Mouse (Mus musculus) frontal cortex, postnatal 14 days (tissue): ENCODE measurements at regions not wholly inside any gene's neighbourhood (a gene's known extent, or its start where the extent isn't known, plus 50 kb on each side); places are given as distances from the start of the nearest gene placed in this dataset.

Source experiments
- DNase-seq, 2 experiments: peaks; one replicate each; pipeline ENCODE4 v3.0.0; 2022; ENCODE audit warnings: low spot score in 2 of 2

DNA sequence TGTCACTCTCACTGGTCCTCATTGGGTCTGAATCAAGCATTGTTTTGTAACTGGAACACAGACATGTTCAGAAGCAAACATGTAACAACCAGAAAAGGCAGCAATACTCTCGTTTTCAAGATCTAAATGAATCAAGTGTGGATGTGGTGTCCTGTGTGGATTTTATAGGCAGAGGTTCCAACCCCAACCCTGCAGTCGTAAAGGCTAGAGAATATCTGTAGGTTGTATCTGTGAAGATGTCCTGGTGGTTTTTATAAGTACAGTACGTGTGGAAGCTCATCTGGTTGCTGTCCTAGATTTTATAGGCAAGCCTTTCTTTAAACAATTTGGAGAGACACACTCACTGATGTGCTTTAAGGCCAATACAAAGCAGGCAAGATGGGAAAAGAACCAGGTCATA, 518.8 kb upstream of the Atp11b start:
- DNase-seq = no peak

DNA sequence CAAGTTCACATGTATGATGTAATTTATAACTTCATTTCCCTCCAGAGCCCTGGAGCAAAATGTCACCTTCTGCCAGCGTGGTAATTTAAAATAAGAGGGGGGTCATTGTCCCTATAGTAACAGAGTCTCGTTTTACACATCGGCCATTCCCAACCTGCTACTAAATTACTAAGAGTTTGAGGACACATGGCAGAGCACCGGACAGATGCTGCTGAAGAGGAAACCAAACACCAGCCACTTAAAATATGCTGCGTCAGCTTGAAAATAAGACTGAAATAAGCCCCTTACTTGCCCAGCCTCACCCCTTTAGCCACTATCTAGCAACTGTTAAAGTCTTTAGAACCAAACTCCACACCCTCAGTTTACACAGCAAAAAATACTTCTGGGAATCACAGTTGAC, 518.1 kb upstream of the Atp11b start:
- no peak for DNase-seq

DNA sequence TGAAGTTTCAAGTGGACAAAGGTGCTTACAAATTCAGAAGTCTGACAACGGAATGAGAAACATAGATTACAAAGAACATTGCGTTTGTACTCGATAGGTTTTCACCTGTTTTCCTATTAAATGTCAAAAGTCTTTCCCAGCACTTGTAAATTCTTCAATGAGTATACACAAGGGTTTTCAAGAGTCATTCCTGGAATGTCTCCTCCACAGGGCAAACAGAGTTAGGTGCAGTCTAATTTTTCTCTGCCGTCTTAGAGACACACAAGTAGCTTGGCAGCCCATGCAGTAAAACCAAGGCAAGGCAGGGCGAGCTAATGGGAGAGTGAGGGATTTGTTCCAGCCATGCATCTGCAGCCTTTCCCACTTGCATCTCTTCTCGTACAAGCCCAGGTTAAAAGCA, 516.6 kb upstream of the Atp11b start:
- DNase-seq = no peak

DNA sequence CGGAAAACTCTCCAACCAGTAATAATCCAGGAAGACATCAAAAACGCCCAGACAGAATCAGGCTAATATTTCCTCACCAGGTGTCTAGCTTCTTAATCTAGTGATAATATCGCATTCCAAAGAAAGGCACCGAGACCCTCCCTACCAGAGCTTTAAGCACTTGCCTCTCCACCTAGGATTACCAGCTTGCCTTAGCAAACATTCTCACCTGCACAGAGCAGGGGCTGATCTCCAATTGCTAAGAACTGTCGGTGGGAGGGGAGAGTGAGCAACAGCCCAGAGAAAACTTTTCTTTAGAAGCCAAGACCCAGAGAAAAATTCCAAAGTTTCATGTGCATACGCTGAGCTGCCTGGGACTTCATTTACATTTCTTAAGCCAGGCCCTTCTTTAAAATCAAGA, 511.6 kb upstream of the Atp11b start:
- no peak for DNase-seq

DNA sequence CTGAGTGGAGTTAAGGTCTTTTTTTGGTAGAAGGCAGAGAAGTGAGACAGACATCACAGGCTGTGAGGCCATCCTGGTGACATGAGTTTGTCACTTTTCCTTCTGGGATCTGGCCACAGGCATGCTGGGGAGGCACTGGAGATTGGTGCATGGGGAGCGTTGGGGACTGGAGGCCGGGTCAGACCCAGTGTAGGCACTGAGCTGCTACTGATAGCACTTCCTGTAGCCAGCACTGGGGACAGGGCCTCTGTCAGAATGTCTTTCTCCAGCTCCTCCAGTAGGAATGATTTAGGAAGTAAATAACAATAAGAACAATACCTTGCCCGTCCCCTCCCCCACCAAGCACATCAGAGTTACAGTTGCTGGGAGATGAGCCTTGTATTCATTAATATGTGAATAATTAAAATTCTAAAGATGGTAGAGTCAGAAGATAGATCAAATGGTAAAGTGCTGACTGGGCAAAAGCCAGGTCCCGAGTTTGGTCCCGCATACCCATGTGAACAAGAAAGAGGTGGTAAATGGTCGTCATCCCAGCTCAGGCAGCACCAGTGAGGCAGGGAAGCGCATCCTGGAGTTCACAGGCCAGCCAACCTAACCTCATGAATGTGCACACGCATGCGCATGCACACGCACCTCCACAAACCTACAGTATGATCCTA, 510.9 kb upstream of the Atp11b start:
- no peak for DNase-seq

DNA sequence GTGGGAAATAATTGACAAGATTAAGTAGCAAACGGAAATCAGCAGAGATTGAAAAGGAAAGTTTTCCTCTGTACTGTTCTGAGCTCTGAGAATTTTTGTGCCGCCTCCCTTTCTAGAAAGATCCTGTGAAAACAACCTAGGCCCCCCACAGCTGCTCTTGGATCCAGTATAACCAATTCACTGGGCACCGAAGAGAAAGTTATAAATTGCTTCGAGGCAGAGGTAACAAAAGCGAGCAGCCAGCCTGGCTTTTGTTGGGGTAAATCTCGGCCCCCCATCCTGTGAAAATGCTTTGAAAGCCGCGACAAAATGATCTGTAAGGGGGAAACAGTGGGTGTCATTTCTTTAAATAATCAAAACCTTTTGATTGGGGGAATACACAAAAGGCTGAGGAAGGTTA, 508.9 kb upstream of the Atp11b start:
- DNase-seq = no peak

DNA sequence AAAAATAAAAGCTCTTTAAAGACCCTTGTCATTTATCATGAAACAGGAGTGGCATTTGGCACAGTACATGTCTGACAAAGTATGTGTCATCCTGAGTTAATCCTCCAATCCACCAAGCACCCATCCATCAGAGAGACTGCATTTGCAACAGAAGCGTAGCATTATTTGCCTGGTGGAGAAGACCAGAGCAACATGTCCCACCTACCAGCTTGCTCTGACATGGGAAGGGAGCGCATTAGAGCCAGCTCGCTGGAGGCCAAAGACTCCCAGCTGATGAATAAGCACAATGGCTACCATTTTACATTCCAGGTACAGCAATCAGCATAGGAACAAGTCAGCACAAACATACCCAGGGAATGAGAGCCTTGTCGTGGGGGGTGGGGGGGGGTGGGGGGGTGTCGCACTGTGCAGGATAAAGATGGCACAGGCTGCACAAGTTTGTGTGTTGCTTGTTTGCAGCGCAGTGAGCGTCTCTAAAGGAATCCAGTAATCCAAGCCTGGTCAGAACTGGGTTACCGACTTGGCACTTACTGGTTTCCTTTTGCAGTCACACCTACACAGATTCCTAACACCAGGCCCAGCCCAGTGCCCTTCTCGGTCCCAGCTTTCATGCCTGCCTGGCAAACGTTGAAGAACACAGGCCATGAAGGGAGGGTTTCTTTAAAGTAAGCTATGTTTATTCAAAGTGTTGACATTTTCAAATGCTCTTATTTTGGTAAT, 507.8 kb upstream of the Atp11b start:
- DNase-seq = no peak

DNA sequence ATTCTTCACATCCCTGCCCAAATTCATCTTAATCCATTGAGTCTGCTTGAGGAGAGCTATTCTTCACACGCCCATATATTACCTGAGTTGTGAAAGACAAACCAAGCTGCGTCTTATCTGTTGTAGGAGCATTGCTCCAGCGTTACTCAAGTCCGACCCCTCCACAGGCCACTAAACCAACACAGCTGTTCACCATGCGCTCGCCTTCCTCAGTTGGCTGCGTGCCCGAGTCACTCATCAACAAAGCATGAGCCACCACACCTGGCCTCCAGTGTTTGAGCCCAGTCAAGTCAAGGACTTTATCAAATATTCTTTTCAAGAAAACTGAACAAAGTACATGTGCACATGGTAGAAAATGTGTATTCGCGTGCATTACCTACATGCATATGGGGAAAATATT, 504.7 kb upstream of the Atp11b start:
- no peak for DNase-seq

DNA sequence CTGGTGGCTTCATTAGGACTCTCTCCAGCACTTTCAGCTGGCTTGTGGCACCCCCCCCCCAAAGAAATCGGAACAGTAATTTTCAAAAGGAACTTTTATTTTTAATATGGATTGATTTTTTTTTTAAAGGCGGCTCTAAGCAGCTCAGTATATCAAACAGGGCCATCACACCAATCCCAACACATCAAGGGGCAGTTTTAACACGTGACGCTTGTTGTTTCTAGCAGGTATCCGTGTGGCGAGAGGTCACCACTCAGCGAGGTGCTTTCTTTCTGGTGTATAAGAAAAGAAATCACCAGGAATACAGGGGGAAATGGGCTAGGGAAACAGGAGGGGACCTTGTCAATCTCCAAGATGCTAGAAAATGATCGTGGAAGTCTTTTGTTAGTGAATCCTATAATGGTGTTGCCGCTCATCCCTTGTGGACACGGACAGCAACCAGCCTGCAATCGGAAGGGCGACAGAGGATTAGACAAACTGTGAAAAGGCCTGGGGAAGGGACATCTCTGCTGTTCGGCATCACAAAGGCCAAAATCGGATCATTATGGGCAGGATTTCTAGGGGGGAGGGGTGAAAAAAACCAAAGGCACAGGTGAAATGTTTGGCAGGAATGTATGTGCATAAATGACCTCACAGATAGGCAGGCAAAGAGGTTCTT, 503.7 kb upstream of the Atp11b start:
- DNase-seq = no peak

DNA sequence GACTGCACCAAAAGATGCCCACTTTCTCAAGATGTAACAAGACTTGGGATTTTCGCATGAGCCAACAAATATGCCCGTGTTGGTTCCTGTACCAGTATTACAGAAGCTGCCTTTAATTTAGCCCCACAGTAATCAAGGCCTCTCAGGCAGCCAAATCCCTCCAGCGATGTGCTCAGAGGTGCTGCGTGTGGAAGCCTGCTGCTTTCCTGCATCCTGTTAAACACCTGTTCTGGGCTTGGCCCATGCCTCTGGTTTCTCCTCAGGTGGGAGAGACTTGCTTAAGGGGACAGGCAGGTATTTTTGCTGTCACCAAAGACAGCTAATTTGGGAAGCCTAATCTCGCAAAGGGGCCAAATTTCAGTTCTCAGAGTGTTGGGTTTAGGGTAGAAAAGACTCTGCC, 500.0 kb upstream of the Atp11b start:
- no peak for DNase-seq

DNA sequence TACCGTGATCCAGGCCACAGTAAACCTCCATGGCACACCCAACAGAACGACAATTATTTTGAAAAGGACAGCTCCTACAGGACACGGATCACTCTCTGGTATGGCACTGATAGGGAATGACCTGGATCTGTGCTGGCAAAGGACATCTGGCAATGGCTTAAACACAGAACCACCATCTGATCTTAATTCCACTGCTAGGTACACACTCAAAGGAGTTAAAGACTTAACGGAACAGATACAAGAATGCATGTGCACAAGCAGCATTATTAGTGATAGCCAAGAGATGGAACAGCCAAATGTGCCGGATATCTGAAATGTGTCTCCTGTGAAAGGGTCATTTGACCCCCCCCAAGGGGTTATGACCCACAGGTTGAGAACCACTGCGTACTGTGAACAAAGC, 493.0 kb upstream of the Atp11b start:
- DNase-seq = no peak

DNA sequence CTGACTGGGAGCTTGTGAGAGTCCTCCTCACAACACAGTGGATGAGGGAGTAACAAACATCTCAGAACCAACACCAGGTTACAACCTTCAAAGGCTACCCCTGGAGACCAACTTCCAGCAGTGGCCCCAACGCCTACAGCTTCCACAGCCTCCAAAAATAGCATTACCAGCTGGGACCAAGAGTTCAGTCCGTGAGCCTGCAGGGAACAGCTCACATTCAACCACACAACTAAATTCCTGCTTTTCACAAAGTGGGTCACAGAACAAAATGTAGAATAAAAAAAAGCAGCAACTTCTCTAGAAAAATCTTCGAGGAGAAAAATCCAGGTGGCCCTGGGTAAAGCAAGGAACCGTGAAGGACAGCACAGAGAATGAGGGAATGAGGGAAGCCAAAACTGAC, 485.0 kb upstream of the Atp11b start:
- no peak for DNase-seq

DNA sequence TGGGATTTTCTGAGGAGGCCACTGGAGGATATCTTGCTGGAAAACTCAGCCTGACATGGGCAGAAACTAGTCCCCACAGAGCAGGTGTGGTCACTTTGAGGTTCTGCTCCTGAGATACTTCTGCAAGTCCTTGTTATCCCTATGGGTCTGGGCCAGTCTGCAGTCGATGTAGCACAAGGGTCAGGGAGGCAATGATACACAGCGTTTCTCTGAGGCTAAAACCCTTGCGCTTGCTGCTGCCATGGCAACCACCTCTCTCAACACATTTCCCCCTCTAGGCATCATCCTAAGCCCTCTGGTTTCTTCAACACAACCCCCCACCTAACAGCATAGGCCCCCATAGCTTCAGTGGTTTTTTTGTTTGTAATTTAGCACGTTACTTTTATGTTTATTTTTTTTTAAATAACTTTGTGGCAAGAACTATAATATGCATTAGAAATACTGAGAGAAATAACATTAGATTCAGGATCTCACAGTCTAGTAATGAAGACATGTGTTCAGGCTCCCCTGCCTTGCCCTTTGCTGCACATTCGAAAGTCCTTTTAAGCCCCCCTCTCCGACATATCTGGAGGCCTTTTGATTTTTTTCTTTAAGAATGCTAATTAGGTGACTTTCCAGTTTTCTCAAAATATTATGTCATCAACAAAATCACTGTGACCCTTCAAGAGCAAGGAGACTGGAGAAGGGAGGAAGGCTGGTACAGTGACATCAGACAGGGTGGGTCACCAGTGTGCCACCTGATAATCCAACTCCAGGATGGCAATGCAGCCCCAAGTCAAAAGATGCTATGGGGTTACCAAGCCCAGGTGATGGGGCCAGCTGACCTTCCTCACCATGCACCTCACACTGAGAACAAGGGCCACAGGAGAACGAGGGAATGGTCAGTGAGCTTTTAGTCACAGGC, 483.7 kb upstream of the Atp11b start:
- no peak for DNase-seq

DNA sequence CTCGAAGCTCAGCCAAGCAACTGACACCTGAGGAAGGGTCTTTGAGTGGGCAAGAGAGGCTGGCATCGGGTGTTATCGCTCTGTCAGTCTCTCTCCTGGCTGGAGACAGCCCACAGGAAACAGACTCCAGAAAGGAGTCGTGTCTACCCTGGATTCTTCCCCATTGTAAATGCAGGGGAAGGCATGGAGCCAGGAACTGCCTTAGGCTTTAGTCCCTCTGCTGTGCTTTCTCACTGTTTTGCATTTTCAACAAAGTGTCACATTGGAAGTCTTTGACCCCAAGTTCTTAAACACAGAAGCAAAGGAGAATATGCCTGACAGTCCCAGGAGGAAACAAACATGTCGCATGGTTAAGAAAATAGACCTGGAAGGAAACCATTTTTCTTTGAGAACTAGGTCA, 480.4 kb upstream of the Atp11b start:
- no peak for DNase-seq

DNA sequence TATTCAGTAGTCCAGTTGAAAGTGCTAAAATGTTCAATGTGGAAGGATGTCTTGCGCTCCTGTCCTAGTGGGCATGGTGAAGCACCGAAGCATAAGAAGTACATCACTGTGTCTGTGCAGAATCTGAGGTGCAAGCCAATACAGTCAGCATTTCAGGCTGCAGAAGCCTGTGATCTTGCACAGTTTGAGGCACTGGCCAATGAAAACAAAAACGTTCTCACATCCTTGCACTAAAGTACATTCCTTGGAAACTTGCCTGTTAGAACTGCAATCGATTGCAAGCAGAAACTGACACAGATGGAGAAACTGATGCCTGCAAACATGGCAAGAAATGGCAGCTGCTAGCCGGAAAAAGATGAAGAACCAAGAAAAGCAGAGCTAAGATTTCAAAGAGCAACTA, 472.9 kb upstream of the Atp11b start:
- DNase-seq = no peak

DNA sequence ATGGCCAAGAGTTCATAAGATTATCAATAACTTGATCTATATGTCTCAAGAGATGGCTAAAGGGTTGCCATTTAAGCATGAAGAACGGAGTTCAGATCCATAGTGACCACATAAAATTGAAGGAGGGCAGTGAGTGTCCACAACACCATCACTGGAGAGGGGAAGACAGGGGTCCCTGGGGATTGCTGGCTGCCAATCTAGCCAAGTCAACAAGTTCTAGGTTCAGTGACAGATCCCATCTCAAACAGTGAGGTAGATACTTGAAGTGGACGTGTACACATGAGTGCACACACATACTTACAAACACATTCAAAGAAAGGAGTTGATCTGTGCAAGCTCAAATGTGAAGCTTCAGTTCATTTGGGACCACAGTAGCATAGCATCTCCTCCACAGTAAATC, 471.8 kb upstream of the Atp11b start:
- DNase-seq = no peak

DNA sequence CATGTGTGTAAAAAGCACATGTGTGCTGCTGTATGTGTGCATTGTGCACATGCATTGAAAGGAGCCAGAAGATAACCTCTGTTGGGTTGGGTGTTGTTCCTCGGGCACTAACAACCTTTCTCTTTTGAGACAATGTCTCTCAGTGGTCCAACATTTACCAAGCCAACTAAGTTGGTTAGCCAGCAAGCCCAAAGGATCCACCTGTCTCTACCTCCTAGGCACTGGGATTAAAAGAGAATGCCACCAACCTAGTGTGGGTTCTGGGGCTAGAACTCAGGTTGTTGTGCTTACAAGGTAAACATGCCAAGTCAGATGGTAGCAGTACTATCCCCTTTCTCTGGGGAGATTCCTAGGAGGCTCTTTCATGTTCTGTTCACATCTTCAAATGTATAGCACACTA, 459.1 kb upstream of the Atp11b start:
- no peak for DNase-seq

DNA sequence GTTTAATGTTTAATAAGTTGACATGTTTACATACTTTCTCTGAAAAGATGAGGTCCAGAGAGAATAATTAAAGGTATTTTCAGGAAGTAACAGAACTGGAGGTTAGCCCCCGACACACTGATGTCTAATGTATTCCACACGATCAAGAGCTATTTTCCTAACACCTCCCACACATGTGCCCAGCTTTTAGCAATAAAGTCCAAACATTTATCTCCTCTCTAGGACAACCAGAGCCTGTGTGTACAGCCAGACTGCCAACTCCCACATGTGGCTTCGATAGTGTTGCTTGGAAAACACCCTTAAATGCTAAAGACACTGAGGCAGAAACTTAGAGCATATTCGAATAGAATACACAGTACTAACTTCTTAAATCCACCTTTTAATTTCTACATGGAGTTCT, 458.2 kb upstream of the Atp11b start:
- DNase-seq = no peak

DNA sequence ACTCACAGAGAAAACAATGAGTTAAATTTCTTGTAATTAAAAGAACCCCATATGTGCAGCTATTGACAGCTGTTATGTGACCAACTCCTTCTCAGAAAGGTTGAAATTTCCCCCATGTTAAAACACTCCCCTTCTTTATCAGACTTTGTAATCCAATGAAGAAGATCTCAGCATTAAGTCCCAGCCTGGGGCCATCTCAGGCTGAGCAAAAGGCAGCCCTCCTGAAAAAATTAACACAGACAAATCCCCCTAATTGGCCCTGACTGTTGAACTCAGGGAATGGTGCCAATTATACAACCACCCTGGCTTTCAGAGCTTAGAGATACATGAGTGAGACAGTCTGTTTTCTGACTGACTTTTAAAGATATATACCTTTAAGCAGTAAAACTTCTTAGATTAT, 454.9 kb upstream of the Atp11b start:
- no peak for DNase-seq

DNA sequence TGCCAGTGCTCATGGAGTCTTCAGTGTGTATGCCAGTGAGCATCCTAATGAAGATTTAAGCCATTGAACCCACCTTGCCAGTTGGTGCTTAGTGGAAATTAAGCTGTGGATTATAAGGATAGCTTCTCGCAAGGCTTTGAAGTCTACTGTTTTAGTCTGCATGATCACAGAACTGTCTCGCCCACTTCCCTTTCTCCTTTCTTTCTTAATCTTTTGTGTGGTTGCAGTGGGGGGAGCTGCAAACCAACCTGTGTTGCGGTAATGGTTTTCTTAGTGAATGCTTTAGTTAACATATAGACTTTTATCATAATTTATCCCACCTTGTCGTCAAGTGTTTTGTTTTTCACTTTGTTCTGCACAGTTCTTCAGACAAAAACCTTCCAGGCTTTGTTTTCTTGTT, 447.9 kb upstream of the Atp11b start:
- DNase-seq = no peak

DNA sequence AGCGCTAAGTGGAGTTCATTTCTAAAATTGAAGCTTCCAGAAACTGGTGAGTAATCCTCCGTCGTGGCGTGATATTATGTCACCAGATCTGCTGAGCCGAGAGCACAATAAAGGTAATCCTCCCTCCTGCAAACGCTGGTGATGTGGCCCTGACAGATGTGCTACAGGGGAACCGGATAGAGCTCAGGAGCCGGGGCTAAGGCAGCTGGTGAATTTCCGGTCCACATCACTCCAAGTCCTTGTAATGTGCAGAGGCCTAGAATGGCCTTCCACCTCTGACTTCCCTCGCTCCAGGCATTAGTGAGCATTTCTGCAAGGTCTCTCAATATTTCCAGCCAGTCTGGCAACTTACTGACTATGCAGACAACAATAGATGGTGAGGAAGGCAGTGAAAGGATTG, 439.7 kb upstream of the Atp11b start:
- DNase-seq = no peak

DNA sequence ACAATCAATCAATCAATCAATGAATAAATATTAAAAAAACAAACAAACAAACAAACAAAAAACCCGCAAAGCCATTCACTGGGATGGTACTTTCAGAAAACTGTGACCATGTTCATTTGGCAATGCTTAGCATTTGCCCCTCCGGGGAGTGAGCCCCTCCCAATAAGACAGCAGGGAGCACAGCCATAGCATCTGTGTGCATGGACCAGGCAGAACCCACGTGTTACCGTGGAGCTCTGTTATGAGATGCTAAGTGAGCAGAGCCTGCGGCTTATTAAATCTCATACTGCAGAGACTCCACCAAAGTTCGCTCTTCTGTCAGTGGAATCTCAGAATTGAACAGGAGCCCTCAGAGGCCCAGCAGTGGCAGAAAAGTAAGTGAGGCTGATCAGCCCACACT, 438.7 kb upstream of the Atp11b start:
- no peak for DNase-seq
